Mouse (Mus musculus): ENCODE measurements around the gene Thap8. TPM values are rescaled to one million over a fixed set of nuclear protein-coding genes. Genes with fewer than 3 reads are reported as not detected.
A peak's percentile ranks its signal among the peaks of the same experiment; 100 is the strongest.
"Not testable (repeated sequence)": the region's sequence is repeated elsewhere in the genome, so short reads cannot be mapped to it uniquely, and the experiment has no call there.

Gene Thap8
- 0.37 and 0.39 TPM in 2 replicates for polyA plus RNA-seq (2015; fragmentation: Nextera tagmentation; extraction: Ambion mirVana)

- peak within 1 kb of the TSS; percentile 99 for H3K27ac ChIP-seq (replicated peaks)
- no peaks in the 10 kb centered on the region for H3K9me3 ChIP-seq
- peak within 1 kb of the TSS; percentile 86 for H3K4me3 ChIP-seq
- WGBS: under 1% methylated on average over 49 of the region's 49 CpGs
- no peaks in the 10 kb centered on the region for H3K36me3 ChIP-seq
- no peaks in the 10 kb centered on the region for H3K27me3 ChIP-seq (replicated peaks)
- peak within 1 kb of the TSS; percentile 94 for H3K4me2 ChIP-seq
- H3K9ac ChIP-seq: peak within 1 kb of the TSS; percentile 83
- peaks cover 28% of the 10 kb centered on the region for H3K4me1 ChIP-seq
- peak; percentile 95 for ATAC-seq (ENCODE audit: extremely low read depth, insufficient number of reproducible peaks, low FRiP score, low TSS enrichment)
Observed at GRCm38 (mm10) chr7:30279951-30280669, at the start of gene Thap8, which contains the start of gene Wdr62. TSS of gene Thap8 (plus strand) at chr7:30280094. TSS of gene Wdr62 (minus strand) at chr7:30280419.

- Histone ChIP-seq H3K4me3 (peak overlapping the region; percentile 87), H3K27me3 (replicated peaks) (no peaks in the 10 kb centered on the region), H3K4me1 (peaks cover 18% of the 10 kb centered on the region), H3K9ac (peak overlapping the region; percentile 84), H3K27ac (replicated peaks) (peak overlapping the region; percentile 95; the same call in 1 of the 2 replicates), H3K36me3 (peaks cover 56% of the 10 kb centered on the region), H3K4me2 (peak overlapping the region; percentile 93), H3K9me3 (no peaks in the 10 kb centered on the region)
- ATAC-seq (ENCODE audit: extremely low read depth, insufficient number of reproducible peaks, low FRiP score, low TSS enrichment): peak; percentile 10; the same call in 1 of the 2 replicates
- 0% methylated on average over 16 of the region's 16 CpGs for WGBS
Observed at GRCm38 (mm10) chr7:30231328-30231668, 48.6 kb upstream of the Thap8 start.

- no peaks in the 10 kb centered on the region for H3K27me3 ChIP-seq (replicated peaks)
- peaks cover 50% of the 10 kb centered on the region for H3K36me3 ChIP-seq
- H3K9ac ChIP-seq: peak within 1 kb of the TSS; percentile 91
- peak within 1 kb of the TSS; percentile 87 for H3K4me3 ChIP-seq
- WGBS: under 1% methylated on average over 67 of the region's 67 CpGs
- H3K27ac ChIP-seq (replicated peaks): peak within 1 kb of the TSS; percentile 95
- H3K4me1 ChIP-seq: peaks cover 18% of the 10 kb centered on the region
- no peaks in the 10 kb centered on the region for H3K9me3 ChIP-seq
- peak within 1 kb of the TSS; percentile 93 for H3K4me2 ChIP-seq
- ATAC-seq (ENCODE audit: extremely low read depth, insufficient number of reproducible peaks, low FRiP score, low TSS enrichment): peak; percentile 93
Observed at GRCm38 (mm10) chr7:30231669-30232454, 48.0 kb upstream of the Thap8 start, which contains the start of the genes Polr2i and Tbcb. TSS of gene Polr2i (plus strand) at chr7:30231948. TSS of gene Tbcb (minus strand) at chr7:30232272.

DNA sequence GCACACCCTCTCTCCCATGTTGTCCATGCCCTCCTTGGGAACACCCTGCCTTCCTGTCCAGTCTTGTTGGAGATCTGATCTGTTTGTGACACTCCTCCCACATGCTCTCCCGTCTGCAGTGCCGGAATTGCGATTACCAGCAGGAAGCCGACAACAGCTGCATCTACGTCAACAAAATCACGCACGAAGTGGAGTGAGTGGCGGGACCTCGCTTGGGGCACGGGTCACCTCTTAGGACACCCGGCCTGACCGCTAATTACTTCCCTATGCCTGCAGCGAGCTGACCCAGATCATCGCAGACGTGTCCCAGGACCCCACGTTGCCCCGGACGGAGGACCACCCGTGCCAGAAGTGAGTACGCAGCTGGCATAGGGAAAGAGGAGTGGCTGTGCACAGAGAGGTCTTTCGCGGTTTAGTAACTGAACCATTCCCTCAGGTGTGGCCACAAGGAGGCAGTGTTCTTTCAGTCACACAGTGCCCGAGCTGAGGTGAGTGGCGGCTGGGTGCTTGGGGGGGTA, 47.2 kb upstream of the Thap8 start:
- H3K4me2 ChIP-seq: peak overlapping the region; percentile 93
- peak overlapping the region; percentile 91 for H3K9ac ChIP-seq
- 3% methylated on average over 24 of the region's 24 CpGs for WGBS
- peaks cover 42% of the 10 kb centered on the region for H3K36me3 ChIP-seq
- no peaks in the 10 kb centered on the region for H3K27me3 ChIP-seq (replicated peaks)
- no peak for ATAC-seq (ENCODE audit: extremely low read depth, insufficient number of reproducible peaks, low FRiP score, low TSS enrichment)
- H3K4me1 ChIP-seq: peaks cover 18% of the 10 kb centered on the region
- no peaks in the 10 kb centered on the region for H3K9me3 ChIP-seq
- H3K27ac ChIP-seq (replicated peaks): peak overlapping the region; percentile 95
- peak overlapping the region; percentile 87 for H3K4me3 ChIP-seq

DNA sequence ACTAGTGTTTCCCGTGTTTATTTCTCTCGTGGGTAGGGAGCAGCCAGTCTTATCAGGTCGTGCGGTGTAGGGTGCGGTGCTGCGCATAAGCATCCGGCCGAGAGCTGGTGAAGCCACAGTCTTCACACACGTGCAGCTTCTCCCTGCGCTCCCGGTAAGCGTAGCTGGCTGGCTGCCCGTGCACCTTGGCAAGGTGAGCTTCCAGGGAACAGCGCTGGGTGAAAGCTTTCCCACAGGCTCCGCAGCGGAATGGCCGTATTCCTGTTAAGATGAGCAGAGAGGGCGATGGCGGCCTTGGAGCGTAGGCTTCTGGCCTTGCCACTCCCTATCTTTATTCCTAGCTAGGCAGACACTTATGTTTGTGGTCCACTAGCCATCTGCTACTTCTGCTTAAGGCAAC, 46.5 kb upstream of the Thap8 start:
- ATAC-seq (ENCODE audit: extremely low read depth, insufficient number of reproducible peaks, low FRiP score, low TSS enrichment): no peak
- H3K4me3 ChIP-seq: peak overlapping the region; percentile 87
- peaks cover 18% of the 10 kb centered on the region for H3K4me1 ChIP-seq
- no peaks in the 10 kb centered on the region for H3K27me3 ChIP-seq (replicated peaks)
- no peak overlapping the region for H3K27ac ChIP-seq (replicated peaks)
- peak overlapping the region; percentile 93; the same call in 1 of the 2 replicates for H3K4me2 ChIP-seq
- WGBS: 84% methylated on average over 20 of the region's 20 CpGs
- 0 out of 2 replicates have a peak overlapping the region, but pooled peaks have one; percentile 91 for H3K9ac ChIP-seq
- H3K9me3 ChIP-seq: no peaks in the 10 kb centered on the region
- H3K36me3 ChIP-seq: peaks cover 35% of the 10 kb centered on the region

DNA sequence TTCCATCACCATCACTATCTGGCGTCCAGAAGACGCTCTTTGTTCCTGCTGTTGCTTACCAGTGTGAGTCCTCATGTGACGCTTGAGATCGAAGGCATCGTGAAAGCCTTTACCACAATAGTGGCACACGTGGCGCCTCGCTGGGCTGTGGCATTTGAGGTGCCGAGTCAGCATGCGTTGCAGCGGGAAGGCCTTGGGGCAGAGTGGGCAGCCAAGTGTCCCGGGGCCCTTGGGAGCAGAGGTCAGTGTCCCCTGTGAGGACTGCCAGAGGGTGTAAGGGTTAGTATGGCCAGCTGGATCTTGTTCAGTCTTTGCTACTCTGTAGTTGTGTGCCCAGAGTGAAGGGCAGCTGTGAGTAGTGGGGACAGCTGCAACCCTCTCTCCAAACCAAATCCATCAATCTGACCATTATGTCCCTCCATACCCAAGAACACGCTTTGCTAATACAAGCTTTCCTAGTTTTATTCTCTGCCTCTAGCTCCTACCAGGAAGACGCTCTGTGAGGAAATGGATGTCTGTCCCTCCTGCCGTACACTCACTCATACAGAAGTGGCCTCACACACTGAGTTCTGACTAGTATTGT, 45.5 kb upstream of the Thap8 start:
- 87% methylated on average over 15 of the region's 15 CpGs for WGBS
- ATAC-seq (ENCODE audit: extremely low read depth, insufficient number of reproducible peaks, low FRiP score, low TSS enrichment): no peak
- no peak overlapping the region for H3K9ac ChIP-seq
- no peaks in the 10 kb centered on the region for H3K9me3 ChIP-seq
- peaks cover 30% of the 10 kb centered on the region for H3K36me3 ChIP-seq
- H3K4me1 ChIP-seq: peaks cover 18% of the 10 kb centered on the region
- no peaks in the 10 kb centered on the region for H3K27me3 ChIP-seq (replicated peaks)
- H3K4me2 ChIP-seq: no peak overlapping the region
- no peak overlapping the region for H3K4me3 ChIP-seq
- no peak overlapping the region for H3K27ac ChIP-seq (replicated peaks)

DNA sequence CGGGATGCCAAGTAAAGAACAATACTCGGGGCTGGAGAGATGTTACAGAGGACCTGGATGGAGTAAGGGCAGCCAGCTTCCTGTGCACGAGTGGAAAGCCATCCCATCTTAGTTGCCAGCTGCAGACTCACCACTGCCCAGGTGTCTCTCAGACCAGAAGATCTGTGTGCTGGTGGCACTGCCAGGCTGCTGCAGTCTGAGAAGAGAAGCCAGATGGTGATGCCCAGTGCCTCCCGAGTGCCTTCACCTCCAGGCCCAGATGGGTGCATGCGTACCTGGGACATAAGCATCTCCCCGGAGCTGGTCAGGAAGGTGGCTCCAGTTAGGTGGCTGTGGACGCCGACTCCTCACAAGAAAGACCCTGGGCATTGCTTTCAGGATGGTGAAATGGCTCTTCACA, 44.8 kb upstream of the Thap8 start:
- ATAC-seq (ENCODE audit: extremely low read depth, insufficient number of reproducible peaks, low FRiP score, low TSS enrichment): no peak
- Histone ChIP-seq H3K36me3 (peaks cover 28% of the 10 kb centered on the region), H3K4me2 (no peak overlapping the region), H3K9ac (no peak overlapping the region), H3K4me1 (peaks cover 18% of the 10 kb centered on the region), H3K27ac (replicated peaks) (no peak overlapping the region), H3K4me3 (no peak overlapping the region), H3K27me3 (replicated peaks) (no peaks in the 10 kb centered on the region), H3K9me3 (no peaks in the 10 kb centered on the region)
- WGBS: 82% methylated on average over 8 of the region's 8 CpGs

- no peak within 1 kb of the TSS for H3K4me3 ChIP-seq
- no peak within 1 kb of the TSS for H3K27ac ChIP-seq (replicated peaks)
- peaks cover 31% of the 10 kb centered on the region for H3K36me3 ChIP-seq
- no peaks in the 10 kb centered on the region for H3K27me3 ChIP-seq (replicated peaks)
- WGBS: 79% methylated on average over 4 of the region's 4 CpGs
- no peak within 1 kb of the TSS for H3K9ac ChIP-seq
- H3K4me2 ChIP-seq: no peak within 1 kb of the TSS
- H3K9me3 ChIP-seq: no peaks in the 10 kb centered on the region
- ATAC-seq (ENCODE audit: extremely low read depth, insufficient number of reproducible peaks, low FRiP score, low TSS enrichment): no peak
- peaks cover 16% of the 10 kb centered on the region for H3K4me1 ChIP-seq
Observed at GRCm38 (mm10) chr7:30235625-30236024, 44.3 kb upstream of the Thap8 start, which contains the start of gene Ovol3. TSS of gene Ovol3 (minus strand) at chr7:30235725.

DNA sequence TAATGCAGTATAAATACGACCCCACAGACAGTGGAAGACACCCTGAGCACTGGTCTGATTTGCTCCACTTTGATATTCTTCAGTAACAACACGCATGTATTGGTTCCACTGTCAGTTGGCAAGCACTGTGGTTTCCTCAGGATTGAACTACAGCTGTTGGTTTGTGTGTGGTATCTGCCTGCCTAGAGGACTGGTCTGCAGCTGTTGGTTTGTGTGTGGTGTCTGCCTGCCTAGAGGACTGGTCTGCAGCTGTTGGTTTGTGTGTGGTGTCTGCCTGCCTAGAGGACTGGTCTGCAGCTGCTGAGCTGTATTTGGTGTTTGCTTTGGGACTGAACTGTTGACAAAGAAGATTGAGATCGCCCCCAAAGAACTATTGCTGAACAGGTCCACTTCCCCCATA, 42.5 kb upstream of the Thap8 start:
- peaks cover 48% of the 10 kb centered on the region for H3K36me3 ChIP-seq
- not testable (repeated sequence) for H3K9ac ChIP-seq; H3K27ac ChIP-seq (replicated peaks); H3K27me3 ChIP-seq (replicated peaks); H3K4me2 ChIP-seq; H3K4me3 ChIP-seq; H3K9me3 ChIP-seq; ATAC-seq (ENCODE audit: extremely low read depth, insufficient number of reproducible peaks, low FRiP score, low TSS enrichment)
- WGBS: 74% methylated on average over 3 of the region's 3 CpGs
- peaks cover 10% of the 10 kb centered on the region for H3K4me1 ChIP-seq

- Histone ChIP-seq H3K4me2 (no peak overlapping the region), H3K9me3 (no peaks in the 10 kb centered on the region), H3K27ac (replicated peaks) (no peak overlapping the region), H3K4me1 (no peaks in the 10 kb centered on the region), H3K4me3 (no peak overlapping the region), H3K9ac (no peak overlapping the region), H3K27me3 (replicated peaks) (no peaks in the 10 kb centered on the region), H3K36me3 (peaks cover 59% of the 10 kb centered on the region)
- ATAC-seq (ENCODE audit: extremely low read depth, insufficient number of reproducible peaks, low FRiP score, low TSS enrichment): no peak
- 80% methylated on average over 12 of the region's 12 CpGs for WGBS
Observed at GRCm38 (mm10) chr7:30251956-30252954, 27.6 kb upstream of the Thap8 start.
